Mouse (Mus musculus): ENCODE results near the gene AI481877.
"Not testable (repeated sequence)": the region's sequence is repeated elsewhere in the genome, so short reads cannot be mapped to it uniquely, and the experiment has no call there.

The AI481877 gene

DNA sequence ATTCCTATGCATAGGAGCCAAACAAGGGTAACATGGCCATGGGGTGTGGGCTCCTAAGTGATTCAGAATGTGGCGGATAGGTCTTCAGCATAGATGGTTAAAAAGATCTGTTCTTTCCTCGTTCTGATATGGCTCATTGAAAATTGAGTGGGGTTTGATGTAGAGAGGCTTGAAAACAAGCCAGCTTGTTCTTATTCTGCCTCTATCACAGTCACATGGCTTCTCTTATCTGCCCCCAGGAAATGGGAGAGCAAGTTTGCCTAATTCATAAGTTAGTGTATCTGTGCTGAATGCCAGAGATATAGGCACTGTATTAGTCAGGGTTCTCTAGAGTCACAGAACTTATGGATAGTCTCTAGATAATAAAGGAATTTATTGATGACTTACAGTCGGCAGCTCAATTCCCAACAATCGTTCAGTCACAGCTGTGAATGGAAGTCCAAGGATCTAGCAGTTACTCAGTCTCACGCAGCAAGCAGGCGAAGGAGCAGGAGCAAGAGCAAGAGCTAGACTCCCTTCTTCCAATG is at the start of gene AI481877:
Gene AI481877 (minus strand): TSS at position 477 of the 527 bp plus-strand sequence.
- not testable (repeated sequence) for DNase-seq (ENCODE audit: low read depth, low spot score)

DNA sequence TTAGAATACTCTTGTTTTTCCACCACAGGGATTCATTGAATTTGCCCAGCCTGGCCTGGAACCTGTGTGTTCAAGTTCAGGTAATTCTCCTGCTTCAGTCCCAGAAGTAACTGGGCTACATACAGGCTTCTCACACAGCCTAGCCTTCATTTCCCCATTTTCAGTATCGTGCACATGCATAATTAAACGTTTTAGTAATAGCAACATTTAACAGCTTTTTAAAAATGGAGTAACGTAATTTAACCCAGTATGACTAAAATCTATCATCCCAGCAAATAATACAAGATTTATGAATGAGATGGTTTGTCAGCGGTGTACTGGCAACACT is 49.7 kb upstream of the AI481877 start:
- DNase-seq (ENCODE audit: low read depth, low spot score): no peak

DNA sequence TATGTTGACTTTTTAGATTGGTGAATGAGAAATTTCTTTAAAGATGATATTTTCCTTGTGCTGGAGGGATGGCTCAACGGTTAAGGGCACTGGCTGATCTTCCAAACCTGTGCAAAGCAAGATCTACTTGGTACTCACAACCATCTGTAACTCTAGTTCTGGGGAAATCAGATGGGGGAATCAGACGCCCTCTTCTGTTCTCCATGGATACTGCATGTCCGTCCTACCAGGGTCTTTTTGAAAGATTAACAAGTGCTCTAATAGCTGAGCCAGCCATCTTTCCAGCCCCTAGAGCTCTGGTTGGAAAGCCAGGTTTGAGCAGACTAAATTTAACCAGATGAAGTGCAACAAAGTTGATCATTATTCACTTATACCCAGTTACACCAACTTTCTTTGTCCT is 48.5 kb upstream of the AI481877 start:
- DNase-seq (ENCODE audit: low read depth, low spot score): peak; percentile 86

DNA sequence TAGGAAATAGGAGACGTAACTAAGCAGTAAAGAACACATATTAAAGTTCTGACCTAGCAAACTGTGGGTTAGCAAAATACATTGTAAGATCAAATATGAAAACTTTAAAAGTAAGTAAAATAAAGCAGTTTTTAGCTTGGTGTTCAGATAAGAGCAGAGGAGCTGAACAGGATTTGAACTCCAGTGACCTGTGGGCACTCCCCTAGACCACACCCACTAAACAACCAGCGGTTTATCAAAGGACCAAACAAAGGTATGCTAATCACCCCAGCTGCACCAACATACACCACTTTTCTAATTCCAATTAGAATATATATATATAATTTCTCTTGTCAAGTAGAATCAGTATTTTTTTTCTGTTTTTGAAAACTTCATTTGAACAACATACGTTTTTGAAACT is 46.9 kb upstream of the AI481877 start:
- DNase-seq (ENCODE audit: low read depth, low spot score): peak; percentile 39

DNA sequence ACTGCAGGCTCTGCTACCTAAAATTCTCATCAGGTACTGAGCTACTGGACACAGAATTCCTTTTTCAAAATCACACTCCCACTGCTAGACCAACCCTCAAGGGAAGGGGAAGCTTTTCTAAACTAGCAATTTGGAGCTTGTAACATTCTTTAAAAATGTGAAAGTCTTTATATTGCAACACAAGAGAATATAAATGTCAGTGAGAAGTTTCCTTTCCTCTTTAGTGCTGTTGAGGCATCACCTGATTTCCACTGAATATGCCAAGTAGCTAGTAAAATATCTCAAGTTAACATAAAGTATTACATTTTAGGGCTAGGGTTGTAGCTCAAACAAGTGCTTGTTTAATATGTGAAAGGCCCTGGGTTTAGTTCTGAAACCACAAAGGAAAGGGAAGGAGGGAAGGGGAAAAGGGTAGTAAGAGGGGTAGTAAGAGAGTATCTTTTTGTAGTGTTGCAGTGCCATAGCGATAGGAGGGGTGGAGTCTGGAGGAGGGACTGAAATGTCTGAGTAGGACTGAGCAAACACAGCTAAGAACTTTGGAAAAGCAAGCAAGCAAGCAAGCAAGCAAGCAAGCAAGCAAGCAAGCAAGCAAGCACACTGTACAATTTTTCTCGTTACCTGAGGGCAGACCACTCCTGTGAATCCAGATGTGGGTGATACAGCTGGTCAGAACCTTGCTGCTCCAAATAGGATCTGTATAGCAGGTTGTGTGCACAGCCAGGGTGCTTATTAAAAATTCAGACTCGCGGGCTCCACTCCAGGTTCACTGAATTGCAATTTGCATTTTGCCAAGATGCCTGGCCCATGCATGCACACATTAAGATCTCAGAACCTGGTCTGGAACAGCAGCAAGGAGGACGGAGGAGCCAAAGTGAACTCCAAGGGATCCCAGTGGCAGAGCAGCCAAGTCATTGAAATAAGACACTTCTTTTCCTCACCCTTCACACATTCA is 42.8 kb upstream of the AI481877 start:
- DNase-seq (ENCODE audit: low read depth, low spot score): no peak

DNA sequence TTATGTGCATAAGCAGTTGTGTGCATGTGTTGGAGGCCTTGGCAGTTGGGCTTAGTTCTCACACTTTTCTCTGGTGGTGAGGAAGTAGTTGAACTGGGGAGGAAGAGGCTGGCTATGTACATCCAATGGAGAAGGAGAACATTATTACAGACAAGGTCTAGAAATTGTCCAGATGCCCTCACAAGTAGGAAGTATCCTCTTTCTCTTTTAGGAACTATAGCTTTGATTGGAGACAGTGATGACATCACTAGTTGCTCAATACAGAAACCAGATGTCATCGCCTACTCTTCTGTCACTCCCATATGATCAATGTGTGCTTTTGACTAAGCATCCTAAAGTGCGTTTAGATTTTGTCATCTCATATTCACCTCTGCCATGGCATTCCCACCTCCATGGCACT is 38.8 kb upstream of the AI481877 start:
- DNase-seq (ENCODE audit: low read depth, low spot score): no peak

DNA sequence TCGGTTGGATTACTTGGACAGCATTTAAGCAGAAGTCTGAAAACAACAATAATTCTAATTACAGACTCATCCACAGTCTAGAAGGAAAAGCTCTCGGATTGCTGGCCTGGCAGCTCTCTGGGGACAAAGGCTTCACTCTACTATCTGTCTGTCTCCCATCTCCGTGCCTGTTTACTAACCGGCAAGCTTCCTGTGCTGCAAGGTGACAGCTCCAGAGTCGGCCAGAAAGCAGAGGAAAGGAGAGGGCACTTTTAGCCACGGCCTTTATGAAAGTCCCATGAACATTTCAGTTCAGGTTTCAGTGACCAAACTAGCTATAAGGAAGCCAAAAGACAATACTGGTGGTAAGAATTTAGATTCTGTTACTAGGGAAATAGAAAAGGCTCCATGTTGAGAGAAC is 37.1 kb upstream of the AI481877 start:
- DNase-seq (ENCODE audit: low read depth, low spot score): no peak

DNA sequence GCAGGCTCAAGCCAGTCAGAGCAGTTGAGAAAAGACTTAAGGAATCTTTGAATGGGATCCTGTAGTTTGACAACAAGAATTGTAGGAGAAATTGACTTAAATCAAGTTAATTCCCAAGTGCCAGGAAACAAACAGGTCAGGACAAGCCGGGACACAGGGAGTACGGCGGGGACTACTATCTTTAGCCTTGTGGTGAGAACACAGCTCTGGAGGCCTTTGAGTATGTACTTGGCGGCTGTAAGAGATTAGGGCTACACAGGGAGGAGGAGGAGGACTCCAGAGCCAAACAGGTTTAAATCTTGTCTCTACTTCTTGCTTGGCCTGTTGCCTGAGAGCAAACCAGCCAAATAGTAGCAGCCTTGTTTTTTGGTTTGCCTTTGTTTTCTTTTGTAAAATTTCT is 36.2 kb upstream of the AI481877 start:
- no peak for DNase-seq (ENCODE audit: low read depth, low spot score)

DNA sequence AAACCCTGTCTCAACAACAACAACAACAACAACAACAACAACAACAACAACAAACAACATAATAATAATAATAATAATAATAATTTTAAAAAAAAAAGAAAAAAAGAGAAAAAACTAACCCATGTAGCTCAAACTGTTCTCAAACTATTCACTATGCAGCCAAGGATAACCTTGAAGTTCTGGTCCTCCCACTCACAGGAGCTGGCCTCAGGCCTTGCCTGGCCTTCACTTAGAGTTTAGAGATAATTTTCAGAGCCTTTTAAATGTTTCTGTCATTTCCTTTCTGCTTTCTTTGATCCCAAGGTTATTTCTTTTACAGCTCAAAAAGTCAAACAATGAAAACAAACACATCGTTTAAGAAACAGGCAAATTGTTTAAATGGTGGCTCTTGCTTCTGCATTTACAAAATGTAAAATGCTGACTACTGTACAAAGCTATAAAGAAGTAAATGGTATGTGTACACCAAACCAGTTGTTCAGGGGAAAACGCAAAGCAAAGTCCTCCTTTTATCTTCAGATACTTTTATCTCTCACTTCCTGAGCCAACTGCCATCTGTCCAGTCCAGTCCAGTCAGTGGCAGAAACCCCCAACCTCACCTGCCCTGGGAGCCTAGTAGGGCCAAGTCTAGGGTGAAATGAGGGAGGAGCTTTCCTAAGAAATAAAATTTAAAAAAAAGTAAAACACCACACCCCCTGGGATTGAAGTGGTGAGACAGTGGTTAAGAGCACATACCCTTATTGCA is 34.6 kb upstream of the AI481877 start:
- DNase-seq (ENCODE audit: low read depth, low spot score): peak; percentile 38

DNA sequence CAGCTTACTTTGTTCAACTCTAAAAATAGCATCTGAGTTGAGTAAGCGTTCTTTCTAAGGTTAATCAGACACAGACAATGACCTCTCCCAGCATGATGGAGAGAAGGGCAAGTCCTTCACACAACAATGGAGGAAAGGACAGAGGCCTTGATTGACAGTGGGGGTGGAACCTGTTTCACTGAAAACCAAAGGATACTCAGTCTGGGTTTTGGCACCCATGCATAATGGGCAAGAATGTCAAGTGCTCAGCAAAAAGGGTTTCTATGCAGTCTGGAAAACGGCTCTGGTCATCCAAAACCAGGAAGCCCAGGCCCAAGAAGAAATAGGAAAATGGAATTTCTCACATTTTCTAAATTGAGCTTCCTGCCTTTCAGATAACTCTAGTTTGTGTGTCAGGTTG is 33.8 kb upstream of the AI481877 start:
- peak; percentile 48 for DNase-seq (ENCODE audit: low read depth, low spot score)

DNA sequence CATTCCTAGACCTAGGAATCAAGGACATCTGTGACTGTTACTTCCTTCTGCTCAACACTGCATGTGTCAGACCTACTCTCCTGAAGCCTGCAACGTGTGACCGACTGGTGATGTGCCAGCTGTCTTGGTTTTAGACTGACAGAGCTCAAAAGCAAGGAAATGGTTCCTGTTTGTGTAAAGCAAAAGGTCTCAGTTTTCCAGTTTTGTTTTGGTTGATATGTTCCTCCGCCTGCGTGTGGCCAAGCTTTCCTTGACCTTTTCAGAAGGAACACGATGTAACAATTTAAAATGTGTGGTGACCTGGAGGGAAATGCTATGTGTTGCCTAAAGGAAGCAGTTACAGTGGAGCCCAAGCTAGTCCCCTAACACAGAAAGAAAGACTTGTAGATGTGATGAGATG is 31.2 kb upstream of the AI481877 start:
- DNase-seq (ENCODE audit: low read depth, low spot score): no peak

DNA sequence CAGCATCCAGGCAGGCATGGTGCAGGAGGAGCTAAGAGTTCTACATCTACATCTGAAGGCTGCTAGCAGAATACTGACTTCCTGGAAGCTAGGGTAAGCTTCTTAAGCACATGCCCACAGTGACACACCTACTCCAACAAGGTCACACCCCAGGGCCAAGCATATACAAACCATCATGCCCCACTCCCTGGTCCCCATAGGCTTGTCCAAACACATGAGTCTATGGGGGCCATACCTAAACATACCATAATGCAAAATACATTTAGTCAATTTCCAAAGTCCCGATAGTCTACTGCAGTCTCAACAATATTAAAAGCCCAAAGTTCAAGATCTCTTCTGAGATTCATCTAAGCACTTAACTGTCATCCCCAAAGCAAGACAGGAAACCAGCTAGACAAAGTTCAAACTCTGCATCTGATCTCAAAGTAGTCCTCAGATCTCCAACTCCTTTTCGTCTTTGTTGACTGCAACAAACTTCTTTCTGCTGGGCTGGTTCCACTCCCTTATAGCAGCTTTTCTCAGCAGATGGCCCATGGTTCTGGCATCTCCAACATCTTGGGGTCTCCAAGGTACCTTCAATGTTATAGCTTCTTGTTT is 28.6 kb upstream of the AI481877 start:
- no peak for DNase-seq (ENCODE audit: low read depth, low spot score)

DNA sequence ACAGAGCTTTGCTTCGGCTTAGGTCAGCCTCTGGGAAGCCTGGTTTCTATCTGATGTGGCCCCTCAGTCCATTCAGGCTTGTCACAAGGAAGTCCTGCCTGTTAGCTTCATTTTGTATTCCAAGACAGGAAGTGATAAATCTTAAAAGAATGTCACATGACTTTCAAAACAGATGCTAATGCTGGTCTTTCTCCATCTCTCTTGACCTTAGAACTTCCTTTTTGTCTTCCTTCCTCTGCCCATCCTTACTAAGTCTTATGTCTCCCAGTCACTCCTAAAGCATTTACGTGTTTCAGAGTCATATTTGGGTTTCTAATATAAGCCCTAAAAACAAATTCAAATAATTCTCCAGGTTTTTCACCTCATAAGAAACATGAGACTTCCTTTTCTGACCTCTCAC is 25.3 kb upstream of the AI481877 start:
- no peak for DNase-seq (ENCODE audit: low read depth, low spot score)

DNA sequence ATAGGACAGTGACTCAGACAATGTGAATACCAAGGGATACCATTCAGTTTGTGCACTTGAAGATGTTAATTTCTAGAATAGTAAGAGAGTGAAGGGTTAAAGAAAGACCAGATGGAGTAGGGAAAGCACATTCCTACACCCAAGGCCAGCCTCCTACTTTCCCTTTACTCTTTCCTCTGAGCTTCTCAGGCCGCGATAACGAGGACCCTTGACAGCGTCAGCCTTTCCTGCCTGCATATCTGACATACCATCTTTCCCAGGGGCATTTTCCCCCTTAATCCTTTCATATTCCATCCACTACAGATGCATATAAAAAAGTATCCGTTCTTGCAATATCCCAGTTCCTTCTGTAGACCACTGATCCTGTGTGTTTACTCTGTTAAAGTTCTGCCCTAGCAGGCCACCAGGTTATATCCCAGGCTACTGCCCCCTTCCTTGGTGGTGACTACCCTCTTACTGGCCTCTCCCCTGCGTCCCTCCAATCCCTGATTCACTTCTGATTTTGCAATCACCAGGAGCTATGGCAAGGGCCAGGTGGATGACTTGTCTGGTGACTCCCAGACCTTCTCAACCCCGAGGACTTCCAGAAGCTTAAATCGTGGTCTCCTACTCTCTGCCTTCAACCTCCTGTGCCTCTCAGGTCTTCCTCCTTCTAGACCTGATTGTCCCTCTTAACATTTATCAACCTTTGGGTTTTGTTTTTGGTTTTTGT is 22.3 kb upstream of the AI481877 start:
- DNase-seq (ENCODE audit: low read depth, low spot score): no peak

DNA sequence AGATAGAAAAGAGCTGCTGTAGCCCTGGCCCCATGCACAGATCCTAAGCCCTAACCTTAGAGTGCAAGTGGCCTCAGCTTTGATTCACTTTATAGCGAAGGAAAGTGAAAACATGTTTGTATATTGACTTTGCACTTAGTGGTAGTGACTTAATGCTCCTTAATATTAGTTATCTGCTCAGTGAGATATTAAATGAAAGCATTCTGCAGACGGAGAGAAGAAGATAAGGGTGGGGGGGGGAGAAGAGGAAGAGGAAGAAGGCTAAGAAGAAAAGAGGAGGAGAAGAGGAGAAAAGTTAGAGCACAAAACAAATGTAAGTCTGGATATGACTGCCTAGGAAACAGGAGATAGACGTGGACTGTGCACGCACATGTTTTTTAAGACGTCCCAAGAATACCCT is 21.5 kb upstream of the AI481877 start:
- DNase-seq (ENCODE audit: low read depth, low spot score): no peak

DNA sequence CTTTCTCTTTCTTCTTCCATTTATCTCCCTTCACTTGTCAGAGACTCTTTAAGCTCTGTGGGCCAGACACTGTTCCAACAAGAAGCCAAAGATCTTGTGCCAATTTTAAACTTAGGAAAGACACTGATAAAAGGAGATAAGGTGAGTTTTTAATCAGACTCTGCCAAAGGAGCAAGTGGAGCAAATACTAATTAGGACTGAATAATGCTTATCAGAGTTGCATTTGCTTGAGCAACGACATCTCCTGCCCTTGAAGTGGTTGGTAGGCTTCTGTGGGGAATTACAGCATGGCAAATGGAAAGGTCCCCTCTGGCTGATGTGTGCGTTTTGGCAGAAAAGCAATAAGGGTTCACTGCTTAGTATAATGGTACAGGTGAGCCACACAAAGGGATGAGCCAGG is 18.9 kb upstream of the AI481877 start:
- no peak for DNase-seq (ENCODE audit: low read depth, low spot score)

DNA sequence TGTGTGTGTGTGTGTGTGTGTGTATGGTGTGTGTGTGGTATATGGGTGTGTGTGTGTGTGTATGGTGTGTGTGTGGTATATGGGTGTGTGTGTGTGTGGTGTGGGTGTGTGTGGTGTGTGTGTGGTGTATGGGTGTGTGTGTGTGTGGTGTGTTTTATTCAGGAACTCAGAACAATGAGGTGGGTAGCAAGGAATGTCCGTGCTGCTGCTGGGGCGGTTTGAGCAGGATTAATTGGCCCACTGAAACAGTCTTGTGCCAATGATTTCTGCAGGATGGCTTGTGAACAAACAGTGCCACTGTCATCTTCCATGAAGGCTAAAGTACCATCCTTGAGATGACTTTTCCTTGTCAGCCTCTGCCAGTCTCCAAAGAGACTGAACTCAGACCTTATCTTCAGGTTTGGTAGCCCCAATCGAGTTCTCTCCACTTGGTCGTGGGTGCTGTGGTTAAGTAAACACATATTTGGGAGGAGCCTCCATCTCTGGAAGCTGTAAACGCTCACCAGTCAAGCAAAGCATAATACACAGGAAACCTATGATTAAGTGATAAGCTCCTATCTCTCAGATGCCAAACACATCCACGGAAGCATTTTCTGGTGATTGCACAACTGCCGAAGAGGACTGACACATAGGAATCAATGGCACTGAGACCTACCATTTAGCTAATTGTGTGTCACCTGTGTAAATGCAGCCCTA is 18.3 kb upstream of the AI481877 start:
- DNase-seq (ENCODE audit: low read depth, low spot score): no peak

DNA sequence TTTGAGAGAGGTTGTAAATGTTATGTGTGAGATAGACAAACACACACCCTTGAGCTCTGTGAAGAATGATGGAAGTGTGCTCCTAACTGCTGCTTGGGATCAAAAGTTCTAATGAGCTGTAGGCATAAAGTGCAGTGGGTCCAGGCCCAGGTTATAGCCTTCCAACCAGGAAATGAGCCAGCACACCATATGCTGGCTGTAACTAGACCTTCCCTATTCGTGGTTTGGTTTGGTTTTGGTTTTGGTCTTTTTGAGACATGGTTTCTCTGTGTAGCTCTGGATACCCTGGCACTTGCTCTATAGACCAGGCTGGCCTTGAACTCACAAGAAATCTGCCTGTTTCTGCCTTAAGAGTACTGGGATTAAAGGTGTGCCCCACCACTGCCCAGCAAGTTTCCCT is 13.2 kb upstream of the AI481877 start:
- DNase-seq (ENCODE audit: low read depth, low spot score): no peak

DNA sequence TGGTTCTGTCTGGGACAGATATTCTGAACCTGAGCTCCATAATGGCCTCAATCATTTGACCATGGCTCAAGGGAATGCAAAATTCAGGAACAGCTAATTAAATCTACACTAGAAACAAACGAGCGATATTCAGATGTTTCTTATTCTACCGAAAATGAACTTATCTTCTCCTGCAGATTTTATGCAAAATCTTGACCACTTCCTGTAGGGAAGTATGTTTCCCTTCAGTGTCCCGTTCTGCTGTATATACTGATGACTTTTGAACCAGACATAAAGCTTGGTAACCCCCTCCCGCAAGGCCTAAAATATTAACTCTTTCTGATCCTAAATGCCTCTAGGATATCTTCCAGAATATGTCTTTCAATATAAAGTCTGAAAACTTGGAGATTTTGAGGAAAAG is 12.1 kb upstream of the AI481877 start:
- no peak for DNase-seq (ENCODE audit: low read depth, low spot score)

DNA sequence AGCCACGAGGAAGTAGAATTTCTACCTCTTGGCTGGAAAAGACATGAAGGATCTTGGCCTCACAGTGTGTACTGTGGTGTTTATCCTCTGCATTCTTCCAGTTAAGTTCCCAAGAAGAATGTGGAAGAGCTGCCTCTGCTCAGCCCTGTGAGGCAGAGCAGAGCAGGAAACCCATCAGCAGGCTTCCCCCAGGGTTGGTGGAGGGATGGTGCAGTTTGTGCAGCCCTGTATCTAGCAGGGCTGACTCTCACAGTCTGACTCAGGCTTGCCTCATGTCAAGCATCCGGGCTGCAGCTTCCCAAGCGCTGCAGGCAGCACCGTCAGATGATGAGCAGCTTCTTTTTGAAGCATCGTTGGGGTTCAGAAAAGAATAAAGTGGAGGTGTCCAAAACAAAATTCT is 10.3 kb upstream of the AI481877 start:
- DNase-seq (ENCODE audit: low read depth, low spot score): no peak

DNA sequence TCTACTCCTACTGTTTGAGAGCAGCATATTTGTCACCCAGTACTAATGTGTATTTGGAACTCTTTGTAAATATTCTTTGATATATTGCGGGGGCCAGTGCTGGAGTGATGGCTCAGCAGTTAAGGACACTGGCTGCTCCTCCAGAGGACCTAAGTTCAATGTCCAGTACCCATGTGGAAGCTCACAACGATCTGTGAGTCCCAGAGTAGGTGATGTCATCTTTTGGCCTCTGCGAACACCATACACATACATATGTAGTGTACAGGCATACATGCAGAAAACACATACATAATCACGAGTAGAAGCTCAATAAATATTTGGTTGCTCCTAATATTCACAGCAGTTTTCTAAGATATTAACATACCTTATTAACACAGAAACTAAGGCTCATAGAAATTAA is 9.8 kb downstream of the AI481877 start:
- DNase-seq (ENCODE audit: low read depth, low spot score): no peak

All from ZHBTc4 (cell line).